Mouse (Mus musculus) forebrain, postnatal 0 days (tissue): ENCODE data around the gene Vegfa. TPM values are rescaled to one million over a fixed set of nuclear protein-coding genes. Genes with fewer than 3 reads are reported as not detected.
"Not testable (repeated sequence)": the region's sequence is repeated elsewhere in the genome, so short reads cannot be mapped to it uniquely, and the experiment has no call there.

Source experiments
- ATAC-seq: fragments of 200-750 bp; cut with Nextera tagmentation; 2 replicates; pipeline ENCODE4 v1.8.0; 2017; ENCODE audit warnings: mild to moderate bottlenecking, moderate library complexity
- DNase-seq: peaks from one replicate; pipeline ENCODE4 v3.0.0-alpha.2; 2015
- H3K27ac ChIP-seq: fragments of 300-500 bp; sonication (generic); 2 replicates; pipeline ENCODE4 v1.5.1; 2014; ENCODE audit warnings: low read depth, mild to moderate bottlenecking, antibody characterized with exemption, low read length, moderate library complexity, mixed read lengths
- H3K27me3 ChIP-seq: fragments of 300-500 bp; sonication (generic); 2 replicates; pipeline ENCODE4 v1.6.1; 2014; ENCODE audit warnings: mild to moderate bottlenecking, low read length, mixed read lengths; ENCODE audit not compliant: insufficient read depth
- H3K36me3 ChIP-seq: fragments of 300-500 bp; sonication (generic); 2 replicates; pipeline ENCODE4 v1.6.1; 2014; ENCODE audit warnings: mild to moderate bottlenecking, moderate library complexity; ENCODE audit not compliant: insufficient read depth
- H3K4me1 ChIP-seq: fragments of 300-500 bp; sonication (generic); 2 replicates; pipeline ENCODE4 v1.6.1; 2014; ENCODE audit warnings: antibody characterized with exemption; ENCODE audit not compliant: insufficient read depth
- H3K4me2 ChIP-seq: fragments of 300-500 bp; sonication (generic); 2 replicates; pipeline ENCODE4 v1.6.1; 2014; ENCODE audit warnings: low read depth, mild to moderate bottlenecking, moderate library complexity
- H3K4me3 ChIP-seq: fragments of 300-500 bp; sonication (generic); 2 replicates; pipeline ENCODE4 v1.5.1; 2014; ENCODE audit warnings: low read depth, low read length, mixed read lengths
- H3K9ac ChIP-seq: fragments of 300-500 bp; sonication (generic); 2 replicates; pipeline ENCODE4 v1.6.1; 2014; ENCODE audit warnings: mild to moderate bottlenecking
- H3K9me3 ChIP-seq: fragments of 300-500 bp; sonication (generic); 2 replicates; pipeline ENCODE4 v1.6.1; 2016; ENCODE audit warnings: low read length
- CTCF ChIP-seq: sonication (generic); IDR thresholded peaks from 2 replicates; pipeline ENCODE4 v1.5.1; 2016; ENCODE audit warnings: antibody characterized with exemption, control low read depth, low read depth
- WGBS: fragments of 180-500 bp; shearing (Covaris S2); extraction: QIAGEN DNeasy Blood & Tissue Kit; methylation state at CpG from one replicate; pipeline ENCODE4 v1.1.7; 2014; 5-methylcytosine and 5-hydroxymethylcytosine counted together
- polyA plus RNA-seq: library from polyadenylated mRNA; unstranded; fragments of >200 nt; fragmentation: Nextera tagmentation; extraction: Ambion mirVana; gene quantifications from 2 replicates; pipeline ENCODE4 v1.2.1, GENCODE M21; 2015
- total RNA-seq: library from RNA; depleted of rRNA; stranded (reverse); fragments of >200 nt; gene quantifications from 2 replicates; pipeline ENCODE4 v1.2.3, GENCODE M21; 2014

The Vegfa gene
- total and polyA plus RNA-seq, 2 experiments from 2014 or later = 2.0 to 96.5 TPM

- Histone ChIP-seq H3K27me3 (no peaks in the 10 kb centered on the region), H3K27ac (no peak overlapping the region), H3K9me3 (no peaks in the 10 kb centered on the region), H3K4me1 (no peaks in the 10 kb centered on the region), H3K9ac (no peak overlapping the region), H3K4me3 (no peak overlapping the region), H3K36me3 (no peaks in the 10 kb centered on the region), H3K4me2 (no peak overlapping the region)
- 91% methylated on average over 9 of the region's 9 CpGs for WGBS
- DNase-seq (no peak), ATAC-seq (no peak)
- no peak for TF ChIP-seq CTCF
Observed at GRCm38 (mm10) chr17:45999366-45999940, 32.7 kb downstream of the Vegfa start.

GRCm38 (mm10) chr17:45998363-45998762, 33.8 kb downstream of the Vegfa start:
- no peak for ATAC-seq
- WGBS = 37% methylated on average over 6 of the region's 6 CpGs
- no peak for TF ChIP-seq CTCF

GRCm38 (mm10) chr17:45996921-45997444, 35.2 kb downstream of the Vegfa start:
- TF ChIP-seq CTCF = no peak
- 93% methylated on average over 9 of the region's 9 CpGs for WGBS
- ATAC-seq (no peak), DNase-seq (no peak)
- H3K9me3 ChIP-seq = no peaks in the 10 kb centered on the region
- H3K36me3 ChIP-seq = no peaks in the 10 kb centered on the region
- H3K27me3 ChIP-seq = no peaks in the 10 kb centered on the region
- H3K4me2 ChIP-seq = no peak overlapping the region
- H3K9ac ChIP-seq = no peak overlapping the region
- H3K27ac ChIP-seq = no peak overlapping the region
- H3K4me1 ChIP-seq = no peaks in the 10 kb centered on the region
- no peak overlapping the region for H3K4me3 ChIP-seq

More at GRCm38 (mm10) chr17:45998363-45998762, 33.8 kb downstream of the Vegfa start:
- Histone ChIP-seq H3K27me3 (no peaks in the 10 kb centered on the region), H3K9ac (no peak overlapping the region), H3K4me1 (no peaks in the 10 kb centered on the region), H3K9me3 (no peaks in the 10 kb centered on the region), H3K4me3 (no peak overlapping the region), H3K36me3 (no peaks in the 10 kb centered on the region), H3K27ac (no peak overlapping the region), H3K4me2 (no peak overlapping the region)
- no peak for DNase-seq

- H3K36me3 ChIP-seq = no peaks in the 10 kb centered on the region
- no peaks in the 10 kb centered on the region for H3K4me1 ChIP-seq
- H3K9me3 ChIP-seq = no peaks in the 10 kb centered on the region
- WGBS = 64% methylated on average over 11 of the region's 11 CpGs
- no peak for TF ChIP-seq CTCF
- no peak overlapping the region for H3K4me2 ChIP-seq
- H3K27ac ChIP-seq = no peak overlapping the region
- DNase-seq (peak; percentile 40), ATAC-seq (no peak)
- H3K4me3 ChIP-seq = no peak overlapping the region
- no peak overlapping the region for H3K9ac ChIP-seq
- no peaks in the 10 kb centered on the region for H3K27me3 ChIP-seq
Observed at GRCm38 (mm10) chr17:45994281-45994817, 37.8 kb downstream of the Vegfa start.

GRCm38 (mm10) chr17:45986915-45987314, 45.3 kb downstream of the Vegfa start:
- DNase-seq (no peak), ATAC-seq (no peak)
- no peak overlapping the region for H3K27ac ChIP-seq
- no peak overlapping the region for H3K4me3 ChIP-seq
- no peaks in the 10 kb centered on the region for H3K27me3 ChIP-seq
- no peak overlapping the region for H3K4me2 ChIP-seq
- H3K9me3 ChIP-seq = no peaks in the 10 kb centered on the region
- H3K36me3 ChIP-seq = no peaks in the 10 kb centered on the region
- 91% methylated on average over 3 of the region's 3 CpGs for WGBS
- no peaks in the 10 kb centered on the region for H3K4me1 ChIP-seq
- no peak for TF ChIP-seq CTCF
- no peak overlapping the region for H3K9ac ChIP-seq

- WGBS = 88% methylated on average over 6 of the region's 6 CpGs
- Histone ChIP-seq H3K27me3 (no peaks in the 10 kb centered on the region), H3K4me3 (no peak overlapping the region), H3K4me2 (no peak overlapping the region), H3K4me1 (no peaks in the 10 kb centered on the region), H3K36me3 (no peaks in the 10 kb centered on the region), H3K9me3 (no peaks in the 10 kb centered on the region), H3K9ac (no peak overlapping the region), H3K27ac (no peak overlapping the region)
- TF ChIP-seq CTCF = no peak
- DNase-seq (no peak), ATAC-seq (no peak)
Observed at GRCm38 (mm10) chr17:45986374-45986773, 45.8 kb downstream of the Vegfa start.

GRCm38 (mm10) chr17:45983185-45983584, 49.0 kb downstream of the Vegfa start:
- H3K9ac ChIP-seq, H3K4me2 ChIP-seq, H3K4me1 ChIP-seq, ATAC-seq, H3K36me3 ChIP-seq, H3K27ac ChIP-seq, DNase-seq, H3K9me3 ChIP-seq, H3K27me3 ChIP-seq, H3K4me3 ChIP-seq: not testable (repeated sequence)
- WGBS = 100% methylated on average over 1 of the region's 1 CpGs
